Mouse (Mus musculus): Measurements from ENCODE around the gene Phc1.

DNA sequence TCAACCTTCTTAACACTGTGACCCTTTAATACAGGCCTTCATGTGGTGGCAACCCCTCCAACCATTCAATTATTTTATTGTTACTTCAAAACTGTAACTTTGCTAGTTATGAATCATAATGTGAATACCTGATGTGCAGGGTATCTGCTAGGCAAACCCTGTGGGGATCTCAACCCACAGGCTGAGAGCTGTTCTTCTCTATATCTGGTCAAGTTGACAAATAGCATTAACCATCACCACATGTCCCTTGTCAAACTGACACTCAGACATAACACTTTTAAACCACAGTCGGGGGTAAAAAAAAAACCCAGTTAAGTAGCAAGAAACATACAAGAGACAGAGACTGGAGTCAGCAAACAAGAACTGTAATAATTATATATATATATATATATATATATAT is 55.5 kb downstream of the Phc1 start:
- TF ChIP-seq CTCF (IDR thresholded peaks at IDR 0.05 in 2 of 3, conservative IDR thresholded peaks at IDR 0.05 in 1 of 3; ENCODE audit: control insufficient read depth in 1 of 3, insufficient read depth in 1 of 3, low read depth in 2 of 3, low read length in 3 of 3, poor library complexity in 1 of 3, severe bottlenecking in 1 of 3), result no peak
- TF ChIP-seq CHD1 (IDR thresholded peaks at IDR 0.05; ENCODE audit: low read depth, low read length), result no peak
